Mouse (Mus musculus) heart, embryonic 13.5 days (tissue): Measurements from ENCODE around the gene Sart1. TPM values are rescaled to one million over a fixed set of nuclear protein-coding genes. Genes with fewer than 3 reads are reported as not detected.

Source experiments
- ATAC-seq: fragments of 200-750 bp; cut with Nextera tagmentation; 2 replicates; pipeline ENCODE4 v1.8.0; 2017; ENCODE audit warnings: moderate TSS enrichment; ENCODE audit not compliant: insufficient number of reproducible peaks, low FRiP score, low TSS enrichment; ENCODE audit errors: extremely low read depth
- H3K27ac ChIP-seq: fragments of 300-500 bp; sonication (generic); replicated peaks from 2 replicates; pipeline ENCODE4 v1.5.1; 2015; ENCODE audit warnings: moderate library complexity, mild to moderate bottlenecking, inconsistent platforms
- H3K27me3 ChIP-seq: fragments of 300-500 bp; sonication (generic); replicated peaks from 2 replicates; pipeline ENCODE4 v1.6.1; 2015; ENCODE audit warnings: mild to moderate bottlenecking, inconsistent platforms
- H3K36me3 ChIP-seq: fragments of 300-500 bp; sonication (generic); 2 replicates; pipeline ENCODE4 v1.6.1; 2015; ENCODE audit warnings: mild to moderate bottlenecking, inconsistent platforms
- H3K4me1 ChIP-seq: fragments of 300-500 bp; sonication (generic); 2 replicates; pipeline ENCODE4 v1.6.1; 2015; ENCODE audit warnings: inconsistent platforms
- H3K4me2 ChIP-seq: fragments of 300-500 bp; sonication (generic); 2 replicates; pipeline ENCODE4 v1.6.1; 2015; ENCODE audit warnings: inconsistent platforms, mild to moderate bottlenecking, moderate library complexity
- H3K4me3 ChIP-seq: fragments of 300-500 bp; sonication (generic); 2 replicates; pipeline ENCODE4 v1.5.1; 2015; ENCODE audit warnings: moderate library complexity, mild to moderate bottlenecking, inconsistent platforms
- H3K9ac ChIP-seq: fragments of 300-500 bp; sonication (generic); 2 replicates; pipeline ENCODE4 v1.6.1; 2015; ENCODE audit warnings: inconsistent platforms, mild to moderate bottlenecking, moderate library complexity
- H3K9me3 ChIP-seq: fragments of 300-500 bp; sonication (generic); 2 replicates; pipeline ENCODE4 v1.6.1; 2016; ENCODE audit warnings: inconsistent platforms
- WGBS: fragments of 180-500 bp; shearing (Covaris S2); methylation state at CpG from one replicate; pipeline ENCODE4 v1.1.7; 2015; ENCODE audit warnings: mixed read lengths; 5-methylcytosine and 5-hydroxymethylcytosine counted together
- polyA plus RNA-seq: library from polyadenylated mRNA; unstranded; fragments of >200 nt; fragmentation: Nextera tagmentation; extraction: Ambion mirVana; gene quantifications from 2 replicates; pipeline ENCODE4 v1.2.1, GENCODE M21; 2015

The Sart1 gene
- polyA plus RNA-seq, 1 experiment from 2014 or later, result 41.9 TPM

DNA sequence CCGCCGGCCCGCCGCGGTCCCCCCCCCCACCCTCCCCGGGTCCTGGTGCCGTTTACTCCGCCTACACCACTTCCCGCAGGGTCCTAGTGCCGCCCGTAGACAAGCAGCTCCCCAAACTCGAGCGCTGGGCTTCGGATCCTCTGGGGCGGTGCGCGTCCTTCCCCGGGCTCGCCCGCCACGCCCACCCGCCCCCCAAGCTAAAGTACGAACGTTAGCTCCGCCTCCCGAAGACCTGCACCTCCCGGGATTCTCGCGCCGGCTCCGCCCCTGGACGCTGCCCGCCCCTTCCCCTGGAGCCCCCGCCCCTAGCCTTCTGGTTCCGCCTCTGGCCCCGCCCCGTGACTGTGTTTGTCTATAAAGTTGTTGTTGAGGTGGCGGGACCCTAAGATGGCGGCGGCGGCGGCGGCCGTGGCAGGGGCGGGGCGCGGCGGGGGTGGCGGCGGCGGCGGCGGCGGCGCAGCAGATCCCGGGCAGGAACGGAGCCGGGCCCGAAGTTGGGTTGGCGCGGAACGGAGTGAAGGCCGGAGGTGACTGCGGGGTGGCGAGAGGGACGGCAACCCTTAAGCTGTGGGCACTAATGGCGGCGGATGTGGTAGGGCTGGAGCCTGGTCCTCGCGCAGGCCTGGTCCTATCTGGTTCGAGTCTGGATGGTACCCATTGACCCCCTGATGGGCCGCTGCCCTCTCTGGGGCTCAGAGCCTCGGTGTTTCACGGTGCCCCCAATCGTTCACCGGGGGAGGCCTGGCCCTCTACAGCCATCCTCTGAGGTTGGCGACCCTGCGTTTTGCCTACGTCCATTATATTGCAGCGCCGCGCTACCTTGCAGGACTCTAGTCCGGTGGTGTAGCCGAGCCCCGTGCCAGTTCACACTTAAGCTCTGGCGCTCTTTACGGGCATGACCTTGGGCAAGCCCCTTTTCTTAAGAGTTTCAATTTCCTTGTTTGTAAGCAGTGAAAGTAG is 36.6 kb upstream of the Sart1 start, which contains the start of the genes Drap1 and AI837181:
Gene Drap1 (minus strand): TSS at position 198 of the 960 bp plus-strand sequence.
Gene AI837181 (plus strand): TSS at position 363 of the 960 bp plus-strand sequence.
- Histone ChIP-seq H3K36me3 (peaks cover 55% of the 10 kb centered on the region), H3K4me1 (peaks cover 30% of the 10 kb centered on the region), H3K27me3 (no peaks in the 10 kb centered on the region), H3K9ac (peak within 1 kb of the TSS; percentile 94), H3K27ac (peak within 1 kb of the TSS; percentile 92), H3K9me3 (no peaks in the 10 kb centered on the region), H3K4me2 (peak within 1 kb of the TSS; percentile 71), H3K4me3 (peak within 1 kb of the TSS; percentile 84)
- under 1% methylated on average over 71 of the region's 87 CpGs for WGBS
- ATAC-seq, result peak; percentile 86

GRCm38 (mm10) chr19:5424092-5424781 is 35.7 kb upstream of the Sart1 start:
- Histone ChIP-seq H3K27me3 (no peaks in the 10 kb centered on the region), H3K9me3 (no peaks in the 10 kb centered on the region), H3K9ac (peak overlapping the region; percentile 91), H3K4me3 (peak overlapping the region; percentile 84), H3K4me2 (peak overlapping the region; percentile 71), H3K4me1 (peaks cover 30% of the 10 kb centered on the region), H3K36me3 (peaks cover 63% of the 10 kb centered on the region), H3K27ac (peak overlapping the region; percentile 92)
- peak; percentile 68 for ATAC-seq
- under 1% methylated on average over 45 of the region's 48 CpGs for WGBS

GRCm38 (mm10) chr19:5423561-5423960 is 35.1 kb upstream of the Sart1 start:
- H3K4me2 ChIP-seq, result peak overlapping the region; percentile 71
- H3K27ac ChIP-seq, result peak overlapping the region; percentile 92
- WGBS, result 53% methylated on average over 12 of the region's 12 CpGs
- H3K4me3 ChIP-seq, result peak overlapping the region; percentile 84
- peaks cover 68% of the 10 kb centered on the region for H3K36me3 ChIP-seq
- ATAC-seq, result no peak
- no peaks in the 10 kb centered on the region for H3K27me3 ChIP-seq
- peaks cover 30% of the 10 kb centered on the region for H3K4me1 ChIP-seq
- H3K9ac ChIP-seq, result peak overlapping the region; percentile 91
- no peaks in the 10 kb centered on the region for H3K9me3 ChIP-seq

DNA sequence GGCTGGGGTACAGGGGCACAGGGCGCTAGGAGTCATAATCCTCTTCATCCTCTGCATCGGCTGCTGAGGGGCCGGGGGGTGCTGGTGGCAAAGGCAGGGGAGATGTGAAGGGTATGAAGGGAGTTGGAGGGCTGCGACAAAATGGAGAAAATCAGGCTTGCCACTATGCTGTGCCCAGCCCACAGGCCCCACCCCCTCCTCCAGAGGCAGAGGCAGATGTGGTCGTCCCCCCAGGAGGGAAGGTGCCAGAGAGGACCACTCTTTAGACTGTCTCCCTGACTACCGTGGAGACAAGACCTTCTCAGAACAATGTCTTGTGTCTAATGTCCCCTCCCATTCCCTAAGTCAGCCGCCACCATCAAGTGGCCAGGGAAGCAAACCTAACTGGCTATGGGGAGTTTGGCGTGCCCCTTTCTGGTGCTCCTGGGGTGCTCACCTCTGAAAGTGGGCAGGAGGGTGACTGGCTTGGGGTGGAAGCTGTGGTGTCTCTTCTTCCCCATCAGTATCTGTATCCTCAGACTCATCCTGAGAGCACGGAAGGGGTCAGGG is 34.5 kb upstream of the Sart1 start:
- H3K4me3 ChIP-seq, result peak overlapping the region; percentile 84
- WGBS, result 85% methylated on average over 9 of the region's 9 CpGs
- H3K36me3 ChIP-seq, result peaks cover 67% of the 10 kb centered on the region
- no peaks in the 10 kb centered on the region for H3K9me3 ChIP-seq
- peaks cover 30% of the 10 kb centered on the region for H3K4me1 ChIP-seq
- peak overlapping the region; percentile 91 for H3K9ac ChIP-seq
- no peak overlapping the region for H3K27ac ChIP-seq
- ATAC-seq, result no peak
- peak overlapping the region; percentile 71 for H3K4me2 ChIP-seq
- no peaks in the 10 kb centered on the region for H3K27me3 ChIP-seq

DNA sequence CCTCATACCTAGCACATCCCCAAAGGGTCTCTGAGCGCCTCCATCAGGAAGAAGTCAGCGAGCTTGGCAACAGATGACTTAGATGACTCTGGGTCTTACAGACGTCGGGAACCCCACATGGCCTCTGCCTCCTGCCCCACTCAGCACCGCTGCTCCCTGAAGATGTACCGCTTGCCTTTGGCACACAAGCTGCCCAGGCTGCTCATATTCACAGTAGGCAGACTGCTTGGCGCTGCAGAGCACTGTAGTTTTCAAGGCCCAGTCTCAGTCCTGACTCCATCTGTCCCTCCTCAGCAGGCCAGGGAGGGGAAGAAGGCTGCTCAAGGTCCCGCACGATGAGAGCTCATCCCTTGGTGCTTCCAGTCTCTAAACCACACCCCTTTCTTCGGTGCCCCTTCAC is 33.8 kb upstream of the Sart1 start:
- Histone ChIP-seq H3K9ac (peak overlapping the region; percentile 91; the same call in 1 of the 2 replicates), H3K27ac (no peak overlapping the region), H3K4me2 (no peak overlapping the region), H3K4me1 (peaks cover 30% of the 10 kb centered on the region), H3K27me3 (no peaks in the 10 kb centered on the region), H3K36me3 (peaks cover 68% of the 10 kb centered on the region), H3K9me3 (no peaks in the 10 kb centered on the region), H3K4me3 (no peak overlapping the region)
- WGBS, result 89% methylated on average over 10 of the region's 10 CpGs
- no peak for ATAC-seq

DNA sequence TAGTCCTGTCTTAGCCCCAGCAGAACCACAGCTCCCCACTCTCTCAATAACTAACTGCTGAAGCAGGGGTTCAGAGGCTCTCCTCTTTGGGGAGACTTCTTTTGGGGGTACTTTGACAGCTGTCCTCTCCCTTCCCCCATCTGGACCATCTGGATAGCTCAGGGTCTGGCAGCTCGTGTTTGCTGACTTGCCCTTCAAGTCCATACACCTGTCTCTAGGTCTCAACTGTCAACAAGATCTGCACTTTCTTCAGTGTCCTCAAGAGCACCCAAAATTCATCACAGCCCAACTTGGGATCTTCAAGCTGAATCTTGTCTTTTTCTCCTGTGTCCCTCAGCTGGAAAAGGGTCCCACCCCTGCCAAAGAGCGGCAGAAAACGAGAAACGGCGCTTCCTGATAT is 33.3 kb upstream of the Sart1 start:
- 88% methylated on average over 5 of the region's 5 CpGs for WGBS
- Histone ChIP-seq H3K9ac (no peak overlapping the region), H3K9me3 (no peaks in the 10 kb centered on the region), H3K4me3 (no peak overlapping the region), H3K27ac (no peak overlapping the region), H3K4me2 (no peak overlapping the region), H3K4me1 (peaks cover 25% of the 10 kb centered on the region), H3K36me3 (peaks cover 65% of the 10 kb centered on the region), H3K27me3 (no peaks in the 10 kb centered on the region)
- ATAC-seq, result no peak

GRCm38 (mm10) chr19:5420579-5420978 is 32.1 kb upstream of the Sart1 start:
- Histone ChIP-seq H3K4me3 (no peak overlapping the region), H3K4me2 (no peak overlapping the region), H3K9me3 (no peaks in the 10 kb centered on the region), H3K27me3 (no peaks in the 10 kb centered on the region), H3K27ac (no peak overlapping the region), H3K4me1 (peaks cover 13% of the 10 kb centered on the region), H3K36me3 (peaks cover 59% of the 10 kb centered on the region), H3K9ac (no peak overlapping the region)
- ATAC-seq, result no peak
- WGBS, result 89% methylated on average over 6 of the region's 6 CpGs

GRCm38 (mm10) chr19:5419630-5420029 is 31.1 kb upstream of the Sart1 start:
- WGBS, result 79% methylated on average over 9 of the region's 9 CpGs
- peaks cover 59% of the 10 kb centered on the region for H3K36me3 ChIP-seq
- H3K27ac ChIP-seq, result no peak overlapping the region
- H3K4me3 ChIP-seq, result no peak overlapping the region
- H3K9me3 ChIP-seq, result no peaks in the 10 kb centered on the region
- no peak for ATAC-seq
- H3K4me2 ChIP-seq, result no peak overlapping the region
- H3K9ac ChIP-seq, result no peak overlapping the region
- no peaks in the 10 kb centered on the region for H3K27me3 ChIP-seq
- H3K4me1 ChIP-seq, result peaks cover 13% of the 10 kb centered on the region

GRCm38 (mm10) chr19:5418750-5419466 is 30.4 kb upstream of the Sart1 start:
- Histone ChIP-seq H3K27me3 (no peaks in the 10 kb centered on the region), H3K9ac (no peak overlapping the region), H3K4me2 (no peak overlapping the region), H3K4me3 (no peak overlapping the region), H3K36me3 (peaks cover 59% of the 10 kb centered on the region), H3K4me1 (peaks cover 16% of the 10 kb centered on the region), H3K27ac (no peak overlapping the region), H3K9me3 (no peaks in the 10 kb centered on the region)
- 91% methylated on average over 8 of the region's 8 CpGs for WGBS
- ATAC-seq, result no peak

GRCm38 (mm10) chr19:5414534-5414957 is 26.0 kb upstream of the Sart1 start:
- peaks cover 13% of the 10 kb centered on the region; the same call in 1 of the 2 replicates for H3K4me1 ChIP-seq
- H3K4me3 ChIP-seq, result no peak overlapping the region
- no peak for ATAC-seq
- H3K27me3 ChIP-seq, result no peaks in the 10 kb centered on the region
- WGBS, result 49% methylated on average over 2 of the region's 2 CpGs
- peak overlapping the region; percentile 47; the same call in 1 of the 2 replicates for H3K9ac ChIP-seq
- no peak overlapping the region for H3K27ac ChIP-seq
- H3K36me3 ChIP-seq, result peaks cover 19% of the 10 kb centered on the region
- no peaks in the 10 kb centered on the region for H3K9me3 ChIP-seq
- H3K4me2 ChIP-seq, result no peak overlapping the region
